17 mouse cellular contexts compared by ENCODE assay signal in the genomic region with DNA sequence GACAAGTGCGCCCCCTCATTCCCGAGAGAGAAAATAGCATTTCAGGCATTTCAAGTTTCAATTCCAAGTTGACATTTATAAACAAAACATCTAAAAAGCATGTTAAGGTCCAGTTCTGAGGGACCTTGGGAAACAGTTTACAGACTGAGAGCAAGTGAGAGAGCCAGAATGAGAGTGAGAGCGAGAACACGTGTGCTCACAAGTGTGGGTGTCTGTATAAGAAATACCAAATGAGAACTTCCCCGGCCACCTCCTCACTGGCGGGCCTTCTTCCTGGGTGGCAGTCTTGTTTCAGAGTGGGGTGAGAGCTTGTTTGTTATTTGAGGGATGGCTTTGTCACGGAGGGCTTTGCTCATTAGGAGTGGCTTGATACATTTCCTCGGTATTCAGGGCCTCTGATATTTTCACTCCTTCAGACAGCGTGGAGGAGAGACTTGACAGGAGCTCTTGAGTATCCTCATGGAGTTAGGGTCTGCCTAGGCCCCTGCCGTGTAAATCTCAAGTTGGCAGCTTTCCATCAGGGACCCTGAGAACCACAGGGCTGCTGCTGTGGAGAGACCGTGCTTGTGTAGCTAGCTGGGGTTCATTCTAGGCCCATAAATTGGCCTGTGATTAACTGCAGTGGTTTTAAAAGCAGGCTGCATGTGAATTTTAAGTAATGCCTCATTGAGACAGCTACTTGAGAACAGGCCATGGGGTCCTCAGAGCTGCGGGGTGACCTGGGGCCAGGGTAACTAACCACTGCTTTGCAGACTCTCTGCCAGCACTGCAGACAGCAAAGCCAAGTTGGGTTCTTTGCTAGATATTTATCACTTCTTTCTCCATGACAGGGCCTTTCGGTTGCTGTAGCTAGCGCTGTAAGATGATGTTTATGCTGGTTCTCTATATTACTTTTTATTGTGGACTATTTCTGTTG.
DNase-seq lines count a peak whose midpoint lies in the region; ATAC-seq lines count a peak whose summit lies in the region.
"Had no signal": no experiment of that assay in that cellular context is flagged by ENCODE, and none has a peak within 500 bp of the region (broad histone marks: within the 10 kb centered on the region; RNA-seq: fewer than 3 reads in every experiment).

No protein-coding gene starts in this region.

- H3K4me3 ChIP-seq in kidney, embryonic 14.5 days (ENCODE audit: low read length), result no peak overlapping the region
- no peak overlapping the region for H3K4me3 ChIP-seq in lung, embryonic 16.5 days (ENCODE audit: low read length)
- H3K4me3 ChIP-seq in limb, embryonic 13.5 days, result no peak overlapping the region
- H3K4me3 ChIP-seq: erythroblast, embryonic 14.5 days; heart, embryonic 13.5 days; hindbrain, embryonic 12.5 days; midbrain, embryonic 10.5 days; stomach, embryonic 15.5 days had no signal

- ATAC-seq in kidney, embryonic 14.5 days (ENCODE audit: low FRiP score, low TSS enrichment), result peak; percentile 60; the same call in 1 of the 2 replicates
- ATAC-seq in lung, embryonic 16.5 days (ENCODE audit: low read depth), result peak; percentile 51
- peak; percentile 71; the same call in 1 of the 2 replicates for ATAC-seq in limb, embryonic 13.5 days (ENCODE audit: low FRiP score, low read depth)

- no peak overlapping the region for H3K9ac ChIP-seq in kidney, embryonic 14.5 days (ENCODE audit: low read depth, low read length)
- H3K9ac ChIP-seq in lung, embryonic 16.5 days (ENCODE audit: low read length), result 0 out of 2 replicates have a peak overlapping the region, but pooled peaks have one; percentile 12
- H3K9ac ChIP-seq in limb, embryonic 13.5 days, result no peak overlapping the region
- H3K9ac ChIP-seq: heart, embryonic 13.5 days; hindbrain, embryonic 12.5 days; stomach, embryonic 15.5 days had no signal

- H3K4me1 ChIP-seq in kidney, embryonic 14.5 days (ENCODE audit: control insufficient read depth, insufficient read depth, low read length), result peaks cover 13% of the 10 kb centered on the region; the same call in 1 of the 2 replicates
- H3K4me1 ChIP-seq in lung, embryonic 16.5 days (replicated peaks; ENCODE audit: control insufficient read depth, insufficient read depth, low read length), result peaks cover 16% of the 10 kb centered on the region
- H3K4me1 ChIP-seq in limb, embryonic 13.5 days, result peaks cover 59% of the 10 kb centered on the region

- H3K27ac ChIP-seq in kidney, embryonic 14.5 days (ENCODE audit: low read depth, low read length), result 0 out of 2 replicates have a peak overlapping the region, but pooled peaks have one; percentile 13
- no peak overlapping the region for H3K27ac ChIP-seq in lung, embryonic 16.5 days (ENCODE audit: low read length)
- no peak overlapping the region; the same call in 1 of the 2 replicates for H3K27ac ChIP-seq in limb, embryonic 13.5 days
- H3K27ac ChIP-seq: heart, embryonic 13.5 days; hindbrain, embryonic 12.5 days; stomach, embryonic 15.5 days had no signal

- H3K9me3 ChIP-seq in kidney, embryonic 14.5 days (ENCODE audit: control insufficient read depth, low read length), result no peaks in the 10 kb centered on the region
- no peaks in the 10 kb centered on the region for H3K9me3 ChIP-seq in lung, embryonic 16.5 days (ENCODE audit: control insufficient read depth, low read length)
- no peaks in the 10 kb centered on the region for H3K9me3 ChIP-seq in limb, embryonic 13.5 days
- H3K9me3 ChIP-seq: heart, embryonic 13.5 days; hindbrain, embryonic 12.5 days; midbrain, embryonic 10.5 days; stomach, embryonic 15.5 days had no signal

- H3K36me3 ChIP-seq in kidney, embryonic 14.5 days (ENCODE audit: control insufficient read depth, insufficient read depth, low read length), result no peaks in the 10 kb centered on the region
- no peaks in the 10 kb centered on the region for H3K36me3 ChIP-seq in lung, embryonic 16.5 days (ENCODE audit: control insufficient read depth, insufficient read depth, low read length)
- no peaks in the 10 kb centered on the region for H3K36me3 ChIP-seq in limb, embryonic 13.5 days
- H3K36me3 ChIP-seq: heart, embryonic 13.5 days; hindbrain, embryonic 12.5 days; midbrain, embryonic 10.5 days; stomach, embryonic 15.5 days had no signal

- H3K4me2 ChIP-seq in kidney, embryonic 14.5 days (replicated peaks; ENCODE audit: low read depth, low read length), result no peak overlapping the region
- H3K4me2 ChIP-seq in lung, embryonic 16.5 days (ENCODE audit: low read depth, low read length), result no peak overlapping the region
- H3K4me2 ChIP-seq in limb, embryonic 13.5 days (replicated peaks), result no peak overlapping the region
- H3K4me2 ChIP-seq: heart, embryonic 13.5 days; hindbrain, embryonic 12.5 days; stomach, embryonic 15.5 days had no signal

- no peaks in the 10 kb centered on the region for H3K27me3 ChIP-seq in kidney, embryonic 14.5 days (ENCODE audit: control insufficient read depth, insufficient read depth, low read length)
- no peaks in the 10 kb centered on the region for H3K27me3 ChIP-seq in lung, embryonic 16.5 days (ENCODE audit: control insufficient read depth, insufficient read depth, low read depth, low read length)
- peaks cover 9% of the 10 kb centered on the region; the same call in 1 of the 2 replicates for H3K27me3 ChIP-seq in limb, embryonic 13.5 days
- H3K27me3 ChIP-seq: CH12.LX; heart, embryonic 13.5 days; hindbrain, embryonic 12.5 days; stomach, embryonic 15.5 days had no signal

- 52% methylated on average over 14 of the region's 14 CpGs for WGBS in kidney, embryonic 14.5 days
- 43% methylated on average over 14 of the region's 14 CpGs for WGBS in lung, embryonic 16.5 days
- WGBS in limb, embryonic 13.5 days, result 46% methylated on average over 14 of the region's 14 CpGs

- DNase-seq in kidney, postnatal 36 days, result no peak
- no peak for DNase-seq in lung, adult 18-20 months
- DNase-seq in forelimb bud, embryonic 11.5 days (ENCODE audit: low read depth, low spot score), result peak; percentile 29
- no peak for DNase-seq in cerebellum, postnatal 36 days
- DNase-seq: adrenal gland, postnatal 10 days; cerebellum, adult 11 months; gastrocnemius, postnatal 36 days; thymus, postnatal 4 days had no signal
